Mouse (Mus musculus): ENCODE results near the gene Tbxas1. TPM values are rescaled to one million over a fixed set of nuclear protein-coding genes. Genes with fewer than 3 reads are reported as not detected.

Gene Tbxas1
- polyA plus RNA-seq, 1 experiment from 2014 or later: 2.0 TPM

GRCm38 (mm10) chr6:38921095-38921809 lies 46.0 kb downstream of the Tbxas1 start:
- Histone ChIP-seq H3K36me3 (ENCODE audit: control insufficient read depth, insufficient read depth, low read length) (no peaks in the 10 kb centered on the region), H3K9ac (replicated peaks; ENCODE audit: low read depth, low read length) (no peak overlapping the region), H3K9me3 (ENCODE audit: control insufficient read depth, low read length) (no peaks in the 10 kb centered on the region), H3K4me3 (ENCODE audit: low read depth, low read length) (no peak overlapping the region), H3K4me1 (ENCODE audit: control insufficient read depth, insufficient read depth, low read length) (no peaks in the 10 kb centered on the region), H3K4me2 (ENCODE audit: low read depth, low read length) (no peak overlapping the region), H3K27ac (ENCODE audit: low read depth, low read length) (no peak overlapping the region), H3K27me3 (ENCODE audit: control insufficient read depth, insufficient read depth, low read length) (no peaks in the 10 kb centered on the region)
- no peak for ATAC-seq (ENCODE audit: low read depth)
- 80% methylated on average over 17 of the region's 17 CpGs for WGBS

- H3K4me2 ChIP-seq (ENCODE audit: low read depth, low read length): no peak overlapping the region
- WGBS: 90% methylated on average over 8 of the region's 8 CpGs
Observed at GRCm38 (mm10) chr6:38921810-38922116, 46.6 kb downstream of the Tbxas1 start.

GRCm38 (mm10) chr6:38922517-38922916 lies 47.3 kb downstream of the Tbxas1 start:
- no peaks in the 10 kb centered on the region for H3K27me3 ChIP-seq (ENCODE audit: control insufficient read depth, insufficient read depth, low read length)
- H3K4me3 ChIP-seq (ENCODE audit: low read depth, low read length): no peak overlapping the region
- no peak overlapping the region for H3K27ac ChIP-seq (ENCODE audit: low read depth, low read length)
- no peaks in the 10 kb centered on the region for H3K36me3 ChIP-seq (ENCODE audit: control insufficient read depth, insufficient read depth, low read length)
- no peak overlapping the region for H3K4me2 ChIP-seq (ENCODE audit: low read depth, low read length)
- WGBS: 45% methylated on average over 2 of the region's 2 CpGs
- 0 out of 2 replicates have a peak, but pooled peaks cover 4% of the 10 kb centered on the region for H3K4me1 ChIP-seq (ENCODE audit: control insufficient read depth, insufficient read depth, low read length)
- H3K9me3 ChIP-seq (ENCODE audit: control insufficient read depth, low read length): no peaks in the 10 kb centered on the region
- no peak overlapping the region for H3K9ac ChIP-seq (replicated peaks; ENCODE audit: low read depth, low read length)
- ATAC-seq (ENCODE audit: low read depth): no peak

More at GRCm38 (mm10) chr6:38921810-38922116, 46.6 kb downstream of the Tbxas1 start:
- Histone ChIP-seq H3K4me1 (ENCODE audit: control insufficient read depth, insufficient read depth, low read length) (no peaks in the 10 kb centered on the region), H3K9me3 (ENCODE audit: control insufficient read depth, low read length) (no peaks in the 10 kb centered on the region), H3K36me3 (ENCODE audit: control insufficient read depth, insufficient read depth, low read length) (no peaks in the 10 kb centered on the region), H3K4me3 (ENCODE audit: low read depth, low read length) (no peak overlapping the region), H3K27ac (ENCODE audit: low read depth, low read length) (no peak overlapping the region), H3K9ac (replicated peaks; ENCODE audit: low read depth, low read length) (no peak overlapping the region), H3K27me3 (ENCODE audit: control insufficient read depth, insufficient read depth, low read length) (no peaks in the 10 kb centered on the region)
- no peak for ATAC-seq (ENCODE audit: low read depth)

- Histone ChIP-seq H3K9me3 (ENCODE audit: control insufficient read depth, low read length) (no peaks in the 10 kb centered on the region), H3K9ac (replicated peaks; ENCODE audit: low read depth, low read length) (no peak overlapping the region), H3K4me1 (ENCODE audit: control insufficient read depth, insufficient read depth, low read length) (0 out of 2 replicates have a peak, but pooled peaks cover 4% of the 10 kb centered on the region), H3K27ac (ENCODE audit: low read depth, low read length) (no peak overlapping the region), H3K4me3 (ENCODE audit: low read depth, low read length) (no peak overlapping the region), H3K27me3 (ENCODE audit: control insufficient read depth, insufficient read depth, low read length) (no peaks in the 10 kb centered on the region), H3K36me3 (ENCODE audit: control insufficient read depth, insufficient read depth, low read length) (no peaks in the 10 kb centered on the region), H3K4me2 (ENCODE audit: low read depth, low read length) (no peak overlapping the region)
- 92% methylated on average over 4 of the region's 4 CpGs for WGBS
- no peak for ATAC-seq (ENCODE audit: low read depth)
Observed at GRCm38 (mm10) chr6:38923450-38923849, 48.2 kb downstream of the Tbxas1 start.

GRCm38 (mm10) chr6:38923870-38924817 lies 48.9 kb downstream of the Tbxas1 start:
- no peak overlapping the region for H3K27ac ChIP-seq (ENCODE audit: low read depth, low read length)
- ATAC-seq (ENCODE audit: low read depth): no peak
- H3K36me3 ChIP-seq (ENCODE audit: control insufficient read depth, insufficient read depth, low read length): no peaks in the 10 kb centered on the region
- no peaks in the 10 kb centered on the region for H3K9me3 ChIP-seq (ENCODE audit: control insufficient read depth, low read length)
- H3K9ac ChIP-seq (replicated peaks; ENCODE audit: low read depth, low read length): no peak overlapping the region
- no peak overlapping the region for H3K4me3 ChIP-seq (ENCODE audit: low read depth, low read length)
- no peaks in the 10 kb centered on the region for H3K27me3 ChIP-seq (ENCODE audit: control insufficient read depth, insufficient read depth, low read length)
- 94% methylated on average over 18 of the region's 18 CpGs for WGBS
- no peak overlapping the region for H3K4me2 ChIP-seq (ENCODE audit: low read depth, low read length)
- H3K4me1 ChIP-seq (ENCODE audit: control insufficient read depth, insufficient read depth, low read length): 0 out of 2 replicates have a peak, but pooled peaks cover 4% of the 10 kb centered on the region

- no peak for ATAC-seq (ENCODE audit: low read depth)
- H3K27ac ChIP-seq (ENCODE audit: low read depth, low read length): no peak overlapping the region
- H3K4me1 ChIP-seq (ENCODE audit: control insufficient read depth, insufficient read depth, low read length): 0 out of 2 replicates have a peak, but pooled peaks cover 4% of the 10 kb centered on the region
- no peak overlapping the region for H3K9ac ChIP-seq (replicated peaks; ENCODE audit: low read depth, low read length)
- WGBS: 53% methylated on average over 7 of the region's 7 CpGs
- H3K27me3 ChIP-seq (ENCODE audit: control insufficient read depth, insufficient read depth, low read length): no peaks in the 10 kb centered on the region
- 0 out of 2 replicates have a peak overlapping the region, but pooled peaks have one; percentile 14 for H3K4me2 ChIP-seq (ENCODE audit: low read depth, low read length)
- H3K9me3 ChIP-seq (ENCODE audit: control insufficient read depth, low read length): no peaks in the 10 kb centered on the region
- H3K36me3 ChIP-seq (ENCODE audit: control insufficient read depth, insufficient read depth, low read length): no peaks in the 10 kb centered on the region
- H3K4me3 ChIP-seq (ENCODE audit: low read depth, low read length): no peak overlapping the region
Observed at GRCm38 (mm10) chr6:38925719-38926118, 50.5 kb downstream of the Tbxas1 start.

- Histone ChIP-seq H3K9ac (replicated peaks; ENCODE audit: low read depth, low read length) (no peak overlapping the region), H3K4me2 (ENCODE audit: low read depth, low read length) (peak overlapping the region; percentile 14; the same call in 1 of the 2 replicates), H3K27me3 (ENCODE audit: control insufficient read depth, insufficient read depth, low read length) (no peaks in the 10 kb centered on the region), H3K27ac (ENCODE audit: low read depth, low read length) (no peak overlapping the region), H3K4me3 (ENCODE audit: low read depth, low read length) (no peak overlapping the region), H3K36me3 (ENCODE audit: control insufficient read depth, insufficient read depth, low read length) (no peaks in the 10 kb centered on the region), H3K4me1 (ENCODE audit: control insufficient read depth, insufficient read depth, low read length) (0 out of 2 replicates have a peak, but pooled peaks cover 4% of the 10 kb centered on the region), H3K9me3 (ENCODE audit: control insufficient read depth, low read length) (no peaks in the 10 kb centered on the region)
- WGBS: 42% methylated on average over 28 of the region's 28 CpGs
- peak; percentile 54; the same call in 1 of the 2 replicates for ATAC-seq (ENCODE audit: low read depth)
Observed at GRCm38 (mm10) chr6:38926135-38926962, 51.1 kb downstream of the Tbxas1 start.

GRCm38 (mm10) chr6:38926963-38927361 lies 51.8 kb downstream of the Tbxas1 start:
- H3K9me3 ChIP-seq (ENCODE audit: control insufficient read depth, low read length): no peaks in the 10 kb centered on the region
- no peaks in the 10 kb centered on the region for H3K36me3 ChIP-seq (ENCODE audit: control insufficient read depth, insufficient read depth, low read length)
- no peak overlapping the region for H3K27ac ChIP-seq (ENCODE audit: low read depth, low read length)
- WGBS: 24% methylated on average over 13 of the region's 13 CpGs
- peak; percentile 28 for ATAC-seq (ENCODE audit: low read depth)
- H3K9ac ChIP-seq (replicated peaks; ENCODE audit: low read depth, low read length): no peak overlapping the region; the same call in 1 of the 2 replicates
- H3K4me3 ChIP-seq (ENCODE audit: low read depth, low read length): no peak overlapping the region
- peak overlapping the region; percentile 1; the same call in 1 of the 2 replicates for H3K4me2 ChIP-seq (ENCODE audit: low read depth, low read length)
- 0 out of 2 replicates have a peak, but pooled peaks cover 4% of the 10 kb centered on the region for H3K4me1 ChIP-seq (ENCODE audit: control insufficient read depth, insufficient read depth, low read length)
- H3K27me3 ChIP-seq (ENCODE audit: control insufficient read depth, insufficient read depth, low read length): no peaks in the 10 kb centered on the region

Data from neural tube, embryonic 14.5 days (tissue).